Mouse (Mus musculus) small intestine, adult 2 months (tissue): ENCODE data around the gene Ikbkg. TPM values are rescaled to one million over a fixed set of nuclear protein-coding genes. Genes with fewer than 3 reads are reported as not detected.
"Not testable (repeated sequence)": the region's sequence is repeated elsewhere in the genome, so short reads cannot be mapped to it uniquely, and the experiment has no call there.

Experiments
- H3K27ac ChIP-seq: fragments of 200-500 bp; 2 replicates; pipeline ENCODE4 v1.5.1; 2012; ENCODE audit warnings: low read depth, low read length, control low read depth, inconsistent platforms; ENCODE audit not compliant: insufficient read depth
- H3K27me3 ChIP-seq: fragments of 200-500 bp; 2 replicates; pipeline ENCODE4 v1.6.1; 2012; ENCODE audit warnings: mild to moderate bottlenecking, moderate library complexity, low read length, inconsistent platforms; ENCODE audit not compliant: control insufficient read depth, insufficient read depth
- H3K36me3 ChIP-seq: fragments of 200-500 bp; 2 replicates; pipeline ENCODE4 v1.6.1; 2012; ENCODE audit warnings: mild to moderate bottlenecking, low read length, control low read depth, inconsistent platforms; ENCODE audit not compliant: control insufficient read depth, insufficient read depth
- H3K4me1 ChIP-seq: fragments of 200-500 bp; 2 replicates; pipeline ENCODE4 v1.6.1; 2012; ENCODE audit warnings: low read length, inconsistent platforms, mixed read lengths; ENCODE audit not compliant: control insufficient read depth, insufficient read depth, insufficient read length
- H3K4me3 ChIP-seq: fragments of 200-500 bp; 2 replicates; pipeline ENCODE4 v1.5.1; 2012; ENCODE audit warnings: low read depth, mild to moderate bottlenecking, control low read depth, inconsistent platforms, low read length, moderate library complexity
- CTCF ChIP-seq: fragments of 200-500 bp; IDR thresholded peaks from 2 replicates; pipeline ENCODE4 v1.5.1; 2012; ENCODE audit warnings: low read depth, mild to moderate bottlenecking, control low read depth, inconsistent platforms, low read length, moderate library complexity, mixed read lengths; ENCODE audit not compliant: insufficient replicate concordance, insufficient read length; ENCODE audit errors: extremely low read depth
- POLR2A ChIP-seq: fragments of 200-500 bp; IDR thresholded peaks from 2 replicates; pipeline ENCODE4 v1.6.1; 2012; ENCODE audit warnings: low read depth, mild to moderate bottlenecking, control low read depth, inconsistent platforms, low read length, moderate library complexity
- WGBS: fragments of 180-500 bp; shearing (Covaris S2); methylation state at CpG from one replicate; pipeline ENCODE4 v1.1.7; 2018; 5-methylcytosine and 5-hydroxymethylcytosine counted together
- polyA plus RNA-seq: library from polyadenylated mRNA; depleted of rRNA; stranded (reverse); fragments of >200 nt; gene quantifications from 2 replicates; pipeline ENCODE4 v1.2.3, GENCODE M21; 2012; rRNA removed

Ikbkg gene
- polyA plus RNA-seq = 6.2 and 8.7 TPM in 2 replicates

GRCm38 (mm10) chrX:74392535-74393443, at the start of gene Ikbkg, which contains the start of gene Fam3a:
Ikbkg (plus strand) TSS chrX:74393290.
Fam3a (minus strand) TSS chrX:74393272.
- 14% methylated on average over 30 of the region's 30 CpGs for WGBS
- H3K4me1 ChIP-seq = peaks cover 5% of the 10 kb centered on the region; the same call in 1 of the 2 replicates
- peaks cover 4% of the 10 kb centered on the region; the same call in 1 of the 2 replicates for H3K36me3 ChIP-seq
- H3K4me3 ChIP-seq = peak within 1 kb of the TSS; percentile 73
- TF ChIP-seq CTCF = peak; percentile 44; the same call in 1 of the 2 replicates
- TF ChIP-seq POLR2A = peak; percentile 58; the same call in 1 of the 2 replicates
- H3K27me3 ChIP-seq = no peaks in the 10 kb centered on the region
- peak within 1 kb of the TSS; percentile 87 for H3K27ac ChIP-seq

- no peak for TF ChIP-seq POLR2A
- no peak for TF ChIP-seq CTCF
- no peak overlapping the region for H3K27ac ChIP-seq
- no peaks in the 10 kb centered on the region for H3K36me3 ChIP-seq
- WGBS = 22% methylated on average over 13 of the region's 13 CpGs
- no peaks in the 10 kb centered on the region for H3K27me3 ChIP-seq
- peak overlapping the region; percentile 86 for H3K4me3 ChIP-seq
- H3K4me1 ChIP-seq = no peaks in the 10 kb centered on the region
Measured at GRCm38 (mm10) chrX:74352645-74353466, 40.2 kb upstream of the Ikbkg start.

- 15% methylated on average over 15 of the region's 22 CpGs for WGBS
- TF ChIP-seq POLR2A (no peak), CTCF (no peak)
- peak within 1 kb of the TSS; percentile 86 for H3K4me3 ChIP-seq
- no peak within 1 kb of the TSS for H3K27ac ChIP-seq
- no peaks in the 10 kb centered on the region for H3K36me3 ChIP-seq
- H3K27me3 ChIP-seq = no peaks in the 10 kb centered on the region
- no peaks in the 10 kb centered on the region for H3K4me1 ChIP-seq
Measured at GRCm38 (mm10) chrX:74353467-74353770, 39.7 kb upstream of the Ikbkg start, which contains the start of gene Lage3. Lage3 (minus strand) TSS chrX:74353618.

DNA sequence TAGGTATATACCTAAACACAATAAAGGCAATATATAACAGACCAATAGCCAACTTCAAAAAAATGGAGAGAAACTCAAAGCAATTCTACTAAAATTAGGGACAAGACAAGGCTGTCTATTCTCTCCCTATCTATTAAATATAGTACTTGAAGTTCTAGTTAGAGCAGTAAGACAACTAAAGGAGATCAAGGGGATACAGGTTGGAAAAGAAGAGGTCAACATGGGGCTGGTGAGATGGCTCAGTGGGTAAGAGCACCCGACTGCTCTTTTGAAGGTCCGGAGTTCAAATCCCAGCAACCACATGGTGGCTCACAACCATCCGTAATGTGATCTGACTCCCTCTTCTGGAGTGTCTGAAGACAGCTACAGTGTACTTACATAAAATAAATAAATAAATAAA, 36.0 kb upstream of the Ikbkg start:
- H3K4me3 ChIP-seq, H3K4me1 ChIP-seq, H3K27ac ChIP-seq, H3K27me3 ChIP-seq, H3K36me3 ChIP-seq: not testable (repeated sequence)
- WGBS = 94% methylated on average over 3 of the region's 3 CpGs

GRCm38 (mm10) chrX:74359171-74359570, 33.9 kb upstream of the Ikbkg start:
- no peak overlapping the region for H3K27ac ChIP-seq
- WGBS = 28% methylated on average over 11 of the region's 11 CpGs
- no peaks in the 10 kb centered on the region for H3K4me1 ChIP-seq
- no peaks in the 10 kb centered on the region for H3K27me3 ChIP-seq
- no peak overlapping the region for H3K4me3 ChIP-seq
- no peaks in the 10 kb centered on the region for H3K36me3 ChIP-seq
- TF ChIP-seq CTCF (no peak), POLR2A (no peak)

DNA sequence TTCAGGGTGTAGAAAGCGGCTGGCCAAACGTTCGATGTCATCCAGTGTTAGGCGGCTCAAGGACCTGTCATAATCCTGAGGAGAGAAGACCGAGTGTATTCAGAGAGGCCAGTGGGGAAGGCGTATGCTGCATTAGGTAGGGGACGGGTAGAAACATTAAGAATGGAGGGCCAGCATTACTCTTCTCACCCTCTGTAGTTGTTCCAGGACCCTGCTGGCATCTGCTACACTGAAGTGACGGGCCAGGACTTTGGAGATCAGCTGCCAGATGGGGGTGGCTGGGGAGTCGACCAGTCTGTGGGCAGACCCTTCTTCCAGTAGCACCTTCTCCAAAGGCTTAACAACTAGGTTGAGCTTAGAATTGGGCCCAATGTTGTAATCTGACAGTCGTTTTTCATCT, 25.6 kb upstream of the Ikbkg start:
- Histone ChIP-seq H3K36me3 (peaks cover 5% of the 10 kb centered on the region), H3K27ac (no peak overlapping the region), H3K4me1 (peaks cover 11% of the 10 kb centered on the region), H3K27me3 (no peaks in the 10 kb centered on the region), H3K4me3 (peak overlapping the region; percentile 94)
- TF ChIP-seq POLR2A (no peak), CTCF (no peak)
- 42% methylated on average over 10 of the region's 10 CpGs for WGBS

DNA sequence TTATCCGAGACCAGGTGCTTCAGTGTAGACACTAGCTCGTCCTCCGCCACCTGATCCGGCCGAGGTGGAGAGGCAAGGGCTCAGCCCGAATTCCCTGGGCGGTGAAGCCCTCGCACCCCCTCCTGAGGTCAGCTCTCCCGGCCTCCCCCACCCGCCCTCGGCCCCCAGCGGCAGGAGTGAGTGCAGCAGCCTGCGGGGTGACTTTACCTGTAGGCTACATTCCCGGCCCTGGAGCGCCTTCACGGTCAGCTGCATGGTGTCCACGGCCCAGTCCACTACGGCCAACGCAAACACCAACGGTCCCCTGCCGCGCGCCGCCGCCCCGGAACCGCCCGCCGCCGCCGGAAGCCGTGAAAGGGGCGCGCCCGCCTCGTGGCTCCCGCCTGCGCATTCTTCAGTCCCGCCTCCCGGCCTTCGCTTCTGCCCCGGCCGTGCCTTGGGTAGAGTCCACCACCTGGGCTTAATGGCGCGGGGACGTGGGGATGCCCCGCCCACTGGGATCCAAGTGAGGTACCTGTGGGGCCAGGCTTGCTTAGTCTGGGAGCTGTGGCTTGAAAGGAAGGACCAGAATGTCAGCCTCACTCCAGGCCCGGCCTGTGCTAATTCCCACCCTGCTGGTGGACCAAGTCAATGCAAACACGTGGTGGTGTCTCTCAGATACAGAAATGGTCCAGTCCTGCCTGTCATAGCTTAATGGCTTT, 24.7 kb upstream of the Ikbkg start:
- Histone ChIP-seq H3K4me1 (peaks cover 11% of the 10 kb centered on the region), H3K36me3 (peaks cover 5% of the 10 kb centered on the region), H3K4me3 (peak overlapping the region; percentile 94), H3K27me3 (no peaks in the 10 kb centered on the region), H3K27ac (peak overlapping the region; percentile 67)
- TF ChIP-seq CTCF (no peak), POLR2A (0 out of 2 replicates have a peak, but pooled peaks have one; percentile 32)
- 7% methylated on average over 47 of the region's 49 CpGs for WGBS
